Mouse (Mus musculus): ENCODE results near the gene Cfap77. TPM values are rescaled to one million over a fixed set of nuclear protein-coding genes. Genes with fewer than 3 reads are reported as not detected.

Cfap77 gene
- total RNA-seq, 2 experiments from 2014 or later = 0.42 to 0.66 TPM

DNA sequence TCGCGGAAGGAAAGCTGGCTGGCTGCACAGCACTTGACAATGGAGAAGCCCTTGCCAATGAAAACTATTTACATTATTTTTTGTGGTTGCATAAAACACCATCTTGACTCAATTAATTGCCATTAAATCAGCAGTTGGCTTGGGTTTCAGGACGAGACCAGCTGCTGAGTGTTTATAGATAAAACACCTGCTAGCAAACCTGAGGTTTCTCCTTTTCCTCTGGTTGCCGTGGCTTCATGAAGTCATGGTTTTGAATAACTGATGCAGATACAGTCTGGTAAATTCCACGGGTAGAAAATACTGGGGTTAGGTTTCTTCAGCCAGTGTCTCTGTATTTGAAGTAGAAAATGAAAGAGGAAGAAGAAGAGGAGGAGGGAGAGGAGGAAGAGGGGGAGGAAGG lies 2.9 kb downstream of the Cfap77 start:
- DNase-seq = no peak

DNA sequence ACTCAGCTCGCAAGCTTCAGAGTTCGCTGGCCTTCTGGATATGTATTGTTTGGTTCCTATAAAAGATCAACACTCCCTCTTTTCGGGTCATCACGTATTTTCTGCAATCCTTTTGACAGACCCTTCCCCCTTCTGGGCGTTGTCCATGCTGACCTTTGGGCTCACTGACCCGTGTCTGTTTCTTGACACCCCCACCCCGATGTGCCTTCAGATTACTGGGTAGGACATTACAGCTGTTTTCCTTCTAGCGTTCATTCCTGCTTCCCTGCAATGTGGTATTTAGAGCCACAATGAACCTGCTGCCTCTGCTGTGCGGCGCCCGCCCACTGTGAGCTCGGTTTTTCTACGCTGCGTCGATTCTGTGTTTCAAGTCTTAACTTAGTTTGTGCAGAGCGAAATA lies 8.7 kb downstream of the Cfap77 start:
- DNase-seq = no peak

DNA sequence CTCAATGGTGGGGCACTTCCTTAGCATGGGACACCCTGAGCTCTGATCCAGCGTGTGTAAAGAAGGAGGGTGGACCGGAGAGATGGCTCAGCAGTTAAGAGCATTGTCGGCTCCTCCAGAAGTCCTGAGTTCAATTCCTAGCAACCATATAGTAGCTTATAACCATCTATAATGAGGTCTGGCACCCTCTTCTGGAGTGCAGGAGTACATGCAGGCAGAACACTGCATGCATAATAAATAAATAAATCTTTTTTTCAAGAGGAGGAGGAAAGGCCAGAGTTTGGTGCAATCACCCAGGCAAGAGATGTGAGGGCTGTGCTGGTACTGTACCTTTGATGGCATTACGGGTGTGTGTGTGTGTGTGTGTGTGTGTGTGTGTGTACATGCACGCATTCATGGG lies 12.7 kb downstream of the Cfap77 start:
- no peak for DNase-seq

DNA sequence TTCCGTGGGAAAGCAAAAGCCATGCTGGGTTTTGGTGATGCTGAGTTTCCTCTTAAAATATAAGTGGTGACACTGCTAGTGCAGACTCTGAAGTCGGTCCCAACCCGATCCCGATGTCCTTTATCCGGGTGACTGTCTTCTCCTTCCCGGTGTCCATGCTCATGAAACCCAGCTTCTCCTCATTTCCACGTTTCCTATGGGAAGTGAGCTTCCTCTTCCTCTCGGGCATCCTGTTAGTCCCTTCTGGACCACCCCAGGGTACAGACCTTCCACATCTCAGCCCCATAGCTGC lies 13.4 kb downstream of the Cfap77 start:
- DNase-seq = no peak

DNA sequence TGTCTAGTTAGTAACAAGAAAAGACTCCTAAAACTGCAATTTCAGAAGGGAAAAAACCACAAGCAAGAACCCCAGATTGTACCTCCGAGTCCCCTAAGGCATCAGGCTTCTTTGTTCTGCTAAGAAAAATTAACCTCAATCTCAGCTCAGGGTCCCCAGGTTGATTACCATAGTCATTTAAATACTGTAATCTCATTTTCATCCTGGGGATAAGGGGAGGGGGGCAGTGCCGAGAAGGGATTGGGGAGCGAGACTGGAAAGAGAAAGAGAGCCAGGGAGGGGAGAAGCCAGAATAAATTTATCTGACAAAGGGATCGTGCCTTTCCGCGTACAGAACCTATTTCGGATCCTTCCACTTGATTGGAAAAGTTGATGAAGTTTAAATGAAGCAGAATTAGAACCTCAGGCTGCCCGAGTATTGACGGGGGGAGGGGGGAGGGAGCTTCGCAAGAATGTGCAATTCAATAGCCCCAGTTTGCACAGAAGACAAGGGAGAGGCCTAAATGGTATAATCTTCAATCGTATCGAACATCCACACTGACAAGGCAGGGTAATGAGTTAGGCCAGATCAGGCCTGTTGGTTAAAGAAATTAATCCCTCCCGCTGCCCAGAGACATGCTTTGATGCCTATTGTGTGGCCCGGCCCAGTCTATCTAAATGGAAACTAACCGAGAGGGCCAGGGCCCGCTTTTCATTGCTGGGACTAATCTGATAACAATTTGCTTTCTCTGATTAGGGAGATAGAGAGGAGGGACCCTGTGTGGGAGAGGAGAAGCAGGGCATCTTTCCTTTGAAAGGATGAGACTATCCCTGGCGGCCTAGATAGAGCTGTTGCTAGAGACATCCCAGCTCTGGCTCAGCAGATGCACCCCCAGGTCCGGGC lies 14.0 kb downstream of the Cfap77 start:
- no peak for DNase-seq

DNA sequence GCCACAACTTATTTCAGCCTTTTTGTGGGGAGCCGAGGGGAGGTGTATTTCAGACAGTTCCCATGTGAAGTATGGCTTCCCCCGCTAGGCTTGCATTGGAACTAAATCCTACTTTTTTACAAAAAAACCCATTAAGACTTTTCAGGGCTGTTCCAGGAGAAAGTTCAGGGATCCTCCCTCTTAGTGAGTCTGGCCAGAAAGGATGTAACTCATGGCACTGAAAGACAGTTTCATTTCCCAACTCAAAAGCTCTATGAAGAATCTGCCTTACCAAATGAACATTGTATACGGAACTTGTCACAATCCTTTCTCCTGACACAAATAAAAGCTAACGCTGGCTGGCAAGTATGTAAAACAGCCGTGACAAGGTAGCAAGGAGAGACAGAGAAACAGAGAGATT lies 15.1 kb downstream of the Cfap77 start:
- DNase-seq = no peak

DNA sequence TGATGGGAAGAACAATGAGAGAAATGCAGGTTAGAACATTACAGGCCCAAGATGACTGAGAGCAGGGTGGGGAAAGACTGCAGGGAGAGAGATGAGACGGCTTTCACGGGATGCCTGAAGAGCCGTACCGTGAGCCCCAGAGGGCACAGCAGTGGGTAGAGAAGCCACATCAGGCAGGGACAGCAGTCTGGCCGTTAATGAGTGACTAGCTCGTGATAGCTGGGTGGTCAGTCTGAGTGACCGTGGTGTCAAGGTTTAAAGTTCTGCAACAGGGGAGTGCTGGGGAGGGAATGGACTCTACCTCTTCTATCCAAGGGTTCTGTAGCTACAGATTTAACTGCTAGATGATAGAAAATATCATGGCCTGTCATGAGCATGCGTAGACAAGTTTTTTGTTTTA lies 19.2 kb downstream of the Cfap77 start:
- no peak for DNase-seq

DNA sequence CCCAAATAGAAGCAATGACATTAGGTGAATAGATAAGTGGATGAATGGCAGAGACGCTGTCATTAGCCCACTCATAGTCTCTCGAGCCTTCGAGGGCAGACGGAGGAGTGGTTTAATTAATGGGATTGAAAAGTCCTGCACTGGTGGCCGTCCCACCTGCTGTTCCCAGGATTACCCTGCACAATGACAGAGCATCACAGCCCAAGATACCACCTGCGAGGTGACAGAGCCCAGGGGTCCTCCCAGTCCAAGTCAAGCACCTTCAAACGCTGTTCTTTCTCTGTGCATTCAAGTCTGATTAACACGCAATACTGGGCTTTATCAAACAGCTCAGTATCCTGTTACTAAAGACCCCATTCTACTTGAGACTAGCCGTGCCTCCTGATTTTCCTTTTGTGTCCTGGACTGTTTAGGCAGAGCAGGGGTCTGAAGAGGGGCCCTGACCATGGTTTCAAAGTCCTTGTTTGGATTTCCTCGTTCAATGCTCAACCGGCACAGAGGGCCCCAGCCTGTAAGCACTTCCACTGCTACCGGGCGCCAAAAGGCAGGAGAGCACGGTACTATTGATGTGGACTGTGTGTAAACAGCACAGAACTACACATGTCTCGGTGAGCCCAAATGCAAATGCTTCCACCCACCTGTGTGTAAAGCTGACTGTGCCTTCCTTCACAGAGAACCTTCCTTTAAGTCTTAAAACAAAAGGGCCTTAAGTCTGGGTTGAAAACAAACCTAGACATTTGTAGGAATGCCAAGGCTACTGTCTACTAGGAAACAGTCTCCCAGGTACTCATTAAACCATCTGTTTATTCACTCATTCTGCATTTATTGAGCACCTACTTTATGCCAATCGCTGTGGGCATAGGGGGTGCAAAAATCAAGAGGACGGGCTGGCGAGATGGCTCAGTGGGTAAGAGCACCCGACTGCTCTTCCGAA lies 20.1 kb downstream of the Cfap77 start:
- no peak for DNase-seq

DNA sequence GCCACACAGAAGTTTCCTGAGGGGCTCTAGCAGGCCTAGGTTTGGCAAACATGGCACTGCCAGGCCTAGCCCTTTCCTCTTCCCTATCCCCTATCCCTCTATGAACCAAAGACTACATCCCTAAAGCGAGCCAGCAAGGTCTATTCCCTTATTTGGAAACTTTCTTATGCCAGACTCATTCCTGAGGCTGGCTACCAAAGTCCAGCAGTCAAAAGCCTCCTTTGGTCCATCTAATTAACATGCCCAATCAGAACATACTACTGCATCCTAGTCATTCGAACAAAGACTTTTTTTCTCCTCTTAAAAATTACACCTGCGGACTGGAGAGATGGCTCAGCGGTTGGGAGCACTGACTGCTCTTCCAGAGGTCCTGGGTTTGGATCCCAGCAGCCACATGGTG lies 22.9 kb downstream of the Cfap77 start:
- no peak for DNase-seq

DNA sequence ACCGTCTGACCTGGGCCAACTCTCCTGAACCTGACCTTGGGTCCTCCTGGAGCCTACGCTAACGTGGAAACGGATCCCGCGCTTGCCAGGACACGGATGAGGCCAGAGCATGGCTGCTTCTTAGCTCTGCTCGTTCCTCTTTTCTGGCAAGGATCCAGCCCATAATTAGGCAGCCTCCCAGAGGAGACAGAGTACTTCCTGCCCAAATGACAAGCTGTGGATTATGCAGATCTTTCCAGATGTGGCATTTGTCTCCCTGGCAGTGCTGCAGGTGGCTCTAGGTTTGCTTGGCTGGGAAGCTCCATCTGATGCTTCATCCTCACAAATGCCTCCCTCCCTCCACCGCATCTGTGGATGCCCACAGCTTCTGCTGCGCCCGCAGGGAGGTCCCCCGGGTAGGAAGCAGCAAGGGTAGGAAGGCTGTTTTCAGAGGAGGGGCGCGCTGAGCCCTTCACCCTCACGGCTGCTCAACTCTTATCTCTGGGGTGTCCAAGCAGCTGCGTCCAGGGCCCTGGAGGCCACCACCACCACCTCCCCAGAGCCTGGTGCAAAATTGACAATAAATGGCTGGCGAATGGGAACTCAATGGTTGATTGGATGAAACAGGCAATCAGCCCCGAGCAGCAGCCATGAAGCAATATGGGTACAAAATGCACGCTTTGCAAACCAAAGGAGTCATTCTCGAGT lies 24.7 kb downstream of the Cfap77 start:
- DNase-seq = peak; percentile 35

DNA sequence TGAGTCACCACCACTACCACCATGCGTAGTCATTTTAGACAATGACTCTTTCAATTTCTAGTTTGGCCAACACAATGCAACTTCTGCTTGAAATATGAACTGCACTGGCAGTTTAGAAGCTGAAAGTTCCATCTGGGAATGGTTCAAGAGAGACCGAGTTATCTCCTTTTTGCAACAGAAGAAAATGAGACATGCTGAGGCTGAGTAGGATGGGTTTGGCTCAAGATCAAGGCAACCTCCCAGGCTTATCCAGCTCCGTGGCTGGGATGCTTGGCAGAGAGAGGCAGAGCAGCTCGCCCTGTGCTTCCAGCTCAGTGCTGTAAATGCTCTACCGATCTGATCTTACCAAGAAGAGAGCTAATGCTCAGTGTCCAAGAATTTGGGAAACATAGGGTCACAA lies 29.6 kb downstream of the Cfap77 start:
- DNase-seq = peak; percentile 61

DNA sequence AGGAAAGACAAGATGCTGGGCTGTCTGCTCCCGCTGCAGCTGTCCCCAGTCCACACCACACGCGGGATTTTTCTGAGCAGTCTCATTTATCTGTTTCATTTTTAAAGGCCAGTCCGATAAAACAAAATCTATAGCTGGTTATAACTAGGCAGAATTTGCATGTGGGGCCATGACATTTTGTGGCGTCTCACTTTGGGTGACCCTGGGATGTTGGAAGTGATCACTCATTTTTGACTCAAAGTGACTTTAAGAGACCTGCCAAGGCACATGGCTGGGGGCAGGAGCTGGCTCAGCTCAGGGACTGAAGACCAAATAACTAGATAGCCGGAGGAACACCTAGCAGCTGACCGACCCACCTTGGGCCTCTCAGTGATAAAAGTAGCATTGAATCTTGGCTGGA lies 31.9 kb downstream of the Cfap77 start:
- DNase-seq = peak; percentile 64

DNA sequence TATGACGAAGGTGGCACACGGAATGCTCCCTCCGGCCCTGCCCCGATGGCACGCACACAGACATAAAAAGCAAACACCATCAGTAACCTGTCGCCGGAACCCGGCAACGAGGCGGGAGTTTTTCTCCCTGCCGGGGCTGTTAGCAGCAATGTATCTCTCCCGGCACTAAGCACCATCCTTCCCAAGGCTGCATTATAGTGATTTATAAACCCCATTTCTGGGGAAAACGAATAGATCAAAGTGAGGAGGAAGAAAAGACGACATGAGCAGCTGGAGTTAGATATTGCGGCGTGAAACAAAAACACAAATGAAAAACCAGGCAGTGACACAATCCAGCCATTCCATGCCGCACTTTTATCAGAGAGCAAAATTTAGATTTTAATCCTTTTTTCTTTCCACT lies 33.8 kb downstream of the Cfap77 start:
- peak; percentile 38 for DNase-seq

DNA sequence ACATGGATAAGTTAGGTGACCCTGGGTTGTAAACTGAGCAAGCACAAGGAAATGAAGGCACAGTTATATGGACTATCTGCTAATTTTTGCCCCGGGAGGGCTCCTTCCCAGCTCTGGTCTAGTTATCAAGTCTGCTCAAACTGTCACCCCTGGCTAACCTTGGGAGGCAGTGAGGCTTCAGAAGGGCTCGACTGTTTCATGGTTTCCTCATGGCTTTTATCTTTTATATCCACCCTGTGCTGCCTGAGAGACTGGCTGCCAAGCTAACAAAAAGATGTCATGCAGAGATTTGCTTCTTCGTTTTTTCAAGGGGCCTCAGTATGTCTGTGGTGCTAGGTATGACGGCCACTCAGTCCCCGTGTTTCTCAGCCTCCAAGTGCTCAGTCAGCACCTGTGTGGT lies 36.2 kb downstream of the Cfap77 start:
- DNase-seq = no peak

DNA sequence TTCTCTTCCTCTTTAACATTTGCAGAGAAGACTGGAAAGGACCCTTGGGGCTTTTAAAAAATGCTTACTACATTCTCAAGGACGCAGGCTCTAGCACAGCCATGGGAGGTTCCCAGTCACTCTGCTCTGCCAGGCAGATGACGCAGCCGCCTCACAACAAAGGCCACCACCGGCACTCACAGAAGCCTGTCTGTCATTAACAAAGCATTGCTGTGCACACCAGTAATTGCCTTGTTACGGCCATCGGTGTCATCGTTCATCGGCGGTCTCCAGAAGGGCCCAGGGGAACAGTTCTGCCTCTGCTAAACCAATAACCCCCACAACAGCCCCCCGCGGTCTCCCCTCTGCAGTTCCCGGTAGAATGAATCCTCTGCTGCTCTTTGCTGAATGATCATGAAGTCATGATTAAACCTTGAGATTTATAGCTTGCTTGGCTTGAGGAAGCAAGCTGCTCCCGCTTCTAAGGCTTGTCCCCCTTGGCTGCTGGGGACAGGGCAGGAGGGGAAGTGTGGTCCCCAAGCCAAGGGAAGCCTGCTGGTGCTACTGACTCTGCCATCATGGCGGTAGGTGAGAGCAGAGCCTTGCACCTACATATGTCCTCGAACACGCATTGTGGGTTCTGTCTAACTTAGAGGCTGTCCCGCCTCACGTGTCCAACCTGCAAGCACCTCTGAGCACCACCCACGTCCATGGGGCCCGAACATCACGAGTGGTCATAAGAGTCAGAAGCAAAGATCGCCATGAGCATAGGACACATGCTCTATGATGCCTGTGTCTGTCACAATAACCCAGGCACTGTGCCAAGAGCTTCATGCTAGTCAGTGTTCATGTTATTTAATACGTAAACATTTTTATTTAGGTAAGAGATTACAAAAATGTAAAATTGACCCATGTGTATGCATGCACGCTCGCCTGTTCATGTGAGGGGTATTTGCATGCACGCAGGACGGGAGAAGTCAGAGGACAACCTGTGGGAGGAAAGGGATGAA lies 38.0 kb downstream of the Cfap77 start:
- peak; percentile 71 for DNase-seq

DNA sequence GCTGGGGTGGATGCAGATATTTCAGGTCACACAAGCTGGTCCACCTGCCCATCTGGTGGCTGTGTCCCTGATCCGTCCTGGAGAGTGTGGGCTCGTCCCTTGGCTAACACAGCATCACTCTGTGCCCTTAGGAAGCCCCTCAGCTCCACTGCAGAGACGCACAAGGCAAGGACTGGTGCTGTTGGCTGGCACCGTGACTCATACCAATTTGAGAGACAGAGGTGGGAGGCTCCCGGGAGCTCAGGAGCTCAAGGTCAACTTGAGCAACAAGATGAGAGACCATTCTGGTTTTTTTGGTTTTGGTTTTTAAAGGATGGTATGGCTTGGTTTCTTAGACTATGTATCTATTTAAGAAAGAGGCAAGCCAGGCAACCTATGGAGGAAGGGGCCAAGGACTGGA lies 42.3 kb downstream of the Cfap77 start:
- peak; percentile 32 for DNase-seq

DNA sequence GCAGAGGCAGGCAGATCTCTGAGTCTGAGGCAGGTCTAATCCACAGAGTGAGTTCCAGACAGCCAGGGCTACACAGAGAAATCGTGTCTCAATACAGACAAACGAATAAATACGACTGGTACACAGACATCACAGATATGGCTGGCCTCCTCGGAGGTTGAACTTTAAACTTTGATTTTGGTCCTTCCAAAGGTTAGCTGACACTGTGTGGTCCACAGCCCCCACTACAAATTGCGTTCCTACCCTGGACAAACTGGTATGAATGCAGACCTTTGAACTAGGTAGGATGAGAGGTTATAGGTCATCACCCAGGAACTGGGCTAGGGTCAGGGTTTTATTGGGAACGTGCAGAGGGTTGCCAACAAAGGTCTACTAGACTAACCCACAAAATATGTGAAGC lies 47.2 kb downstream of the Cfap77 start:
- no peak for DNase-seq

DNA sequence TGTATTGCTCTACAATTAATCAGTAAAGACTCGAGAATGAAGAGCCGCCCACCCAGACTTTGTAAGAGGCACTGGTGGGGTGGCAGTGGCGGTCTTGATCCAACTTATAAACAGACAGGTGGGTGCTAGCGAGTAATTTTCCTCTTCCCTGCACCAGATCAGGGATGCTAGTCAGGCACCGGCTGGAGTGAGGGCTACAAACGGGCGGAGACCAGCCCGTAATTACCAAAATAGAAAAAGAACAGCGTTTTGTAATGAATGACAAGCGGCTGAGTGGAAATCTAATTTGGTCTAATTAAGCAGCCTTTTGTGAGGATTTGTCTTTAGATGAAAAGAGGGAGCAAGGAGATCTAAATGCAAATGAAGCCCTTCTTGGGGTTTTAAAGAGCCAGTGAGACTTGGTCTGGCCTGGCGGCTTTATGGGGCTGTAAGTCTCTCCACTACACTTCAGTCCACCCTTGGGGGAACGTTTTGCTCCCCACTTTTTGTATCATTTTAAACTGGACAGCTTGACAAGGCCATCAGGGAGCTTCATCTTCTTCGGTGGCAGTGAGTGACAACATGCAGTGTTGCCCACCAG lies 48.3 kb downstream of the Cfap77 start:
- DNase-seq = no peak

DNA sequence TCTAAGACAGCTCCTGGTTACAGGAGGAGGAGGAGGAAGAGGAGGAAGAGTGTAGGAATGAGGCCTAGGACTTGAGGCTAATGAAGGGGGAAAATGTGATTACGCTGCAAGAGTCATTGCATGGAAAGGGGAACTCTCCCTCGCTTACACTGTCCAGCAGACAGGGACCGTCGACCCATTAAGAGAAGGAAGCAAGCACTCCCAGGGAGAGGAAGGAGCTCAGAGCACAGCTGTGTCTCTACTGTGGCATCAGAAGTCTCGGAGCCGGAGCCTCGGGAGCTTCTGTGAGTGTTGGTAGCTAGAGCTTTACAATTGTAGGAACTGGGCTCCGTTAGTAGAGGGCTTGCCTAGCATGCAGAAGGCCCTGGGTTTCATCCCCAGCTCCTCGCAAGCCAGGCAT lies 50.8 kb downstream of the Cfap77 start:
- DNase-seq = no peak

DNA sequence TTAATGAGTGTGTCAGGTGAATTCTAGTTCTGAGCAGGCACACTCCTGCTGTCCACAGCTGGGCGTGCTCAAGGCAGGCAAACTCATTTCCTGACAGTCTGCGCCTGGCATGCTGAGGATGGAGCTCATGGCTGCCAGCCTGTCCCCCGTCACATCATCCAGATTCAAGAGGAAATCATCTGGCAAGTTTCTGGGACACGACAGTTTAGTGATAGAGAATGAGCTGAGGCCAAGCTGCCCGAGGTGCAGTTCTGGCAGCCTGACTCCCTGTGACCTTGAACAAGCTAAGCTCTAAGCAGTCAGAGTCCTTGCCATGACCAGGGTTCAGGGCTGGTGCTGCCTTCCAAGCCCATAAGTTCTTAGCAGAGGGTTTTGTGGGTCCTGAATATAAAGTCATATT lies 56.6 kb downstream of the Cfap77 start:
- peak; percentile 26 for DNase-seq

DNA sequence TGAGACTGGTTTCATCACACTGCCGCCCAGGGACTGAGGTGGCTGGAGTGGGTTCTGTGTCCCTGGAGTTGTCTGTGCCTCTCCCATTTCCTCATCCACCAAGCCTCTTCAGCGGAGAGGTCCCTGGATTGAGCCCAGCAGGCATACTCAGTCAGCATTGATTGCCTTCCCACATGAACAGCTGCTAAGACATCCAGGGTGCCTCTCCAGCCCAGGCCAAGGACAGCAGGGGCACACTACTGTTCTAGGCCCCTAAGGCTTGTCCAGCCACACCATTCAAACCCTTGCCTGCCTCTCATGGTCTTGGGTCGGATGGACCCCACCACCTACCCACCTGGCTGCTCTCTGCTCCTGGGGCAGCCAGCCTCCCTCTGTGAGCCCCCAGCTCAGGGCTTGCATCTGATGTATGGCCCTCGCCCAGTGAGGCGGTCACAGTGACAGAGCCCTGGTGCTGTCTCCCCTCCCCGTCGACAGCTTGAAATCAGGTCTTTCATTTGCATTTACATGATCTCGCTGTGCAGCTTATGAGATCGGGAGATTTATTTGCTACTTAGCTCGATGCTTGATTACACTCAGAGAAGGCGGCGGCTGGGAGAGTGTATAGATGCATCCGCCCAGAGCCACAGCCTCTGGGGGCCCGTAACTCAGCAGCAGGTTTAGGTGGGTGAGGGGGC lies 57.6 kb downstream of the Cfap77 start:
- no peak for DNase-seq

All from adrenal gland, postnatal 10 days (tissue).